Mouse (Mus musculus): ENCODE results near the gene Tmeff1. TPM values are rescaled to one million over a fixed set of nuclear protein-coding genes. Genes with fewer than 3 reads are reported as not detected.

Tmeff1 gene
- polyA plus RNA-seq, 1 experiment from 2014 or later, result 1.0 TPM

DNA sequence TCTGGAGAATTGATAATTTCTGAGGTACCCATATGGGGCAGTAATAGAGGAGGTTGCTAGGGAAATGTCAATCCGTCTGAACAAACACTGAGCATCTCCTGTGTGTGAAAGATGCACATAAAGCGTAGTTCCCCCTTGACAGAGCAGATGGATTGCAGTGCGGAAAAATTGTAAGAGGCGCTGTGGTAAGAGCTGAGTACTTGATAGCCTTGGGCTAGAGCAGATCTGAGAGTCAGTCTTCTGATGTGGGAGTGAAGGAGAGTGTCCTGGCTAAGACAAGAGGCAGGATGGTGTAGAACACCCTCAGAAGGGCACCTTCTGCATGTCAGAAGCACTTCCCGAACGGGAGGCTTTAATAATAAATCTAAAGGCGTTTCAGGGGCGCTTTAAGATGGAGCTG is 40.8 kb upstream of the Tmeff1 start:
- no peaks in the 10 kb centered on the region for H3K36me3 ChIP-seq (replicated peaks)
- H3K27ac ChIP-seq (replicated peaks), result no peak overlapping the region
- ATAC-seq (ENCODE audit: insufficient read depth), result no peak
- H3K4me1 ChIP-seq (replicated peaks), result peaks cover 13% of the 10 kb centered on the region; the same call in 1 of the 2 replicates
- no peak overlapping the region for H3K9ac ChIP-seq
- peaks cover 37% of the 10 kb centered on the region for H3K27me3 ChIP-seq
- H3K9me3 ChIP-seq (replicated peaks), result no peaks in the 10 kb centered on the region
- no peak overlapping the region for H3K4me3 ChIP-seq (replicated peaks)
- no peak overlapping the region for H3K4me2 ChIP-seq
- WGBS (ENCODE audit: insufficient replicate concordance), result 75% methylated on average over 8 of the region's 8 CpGs

DNA sequence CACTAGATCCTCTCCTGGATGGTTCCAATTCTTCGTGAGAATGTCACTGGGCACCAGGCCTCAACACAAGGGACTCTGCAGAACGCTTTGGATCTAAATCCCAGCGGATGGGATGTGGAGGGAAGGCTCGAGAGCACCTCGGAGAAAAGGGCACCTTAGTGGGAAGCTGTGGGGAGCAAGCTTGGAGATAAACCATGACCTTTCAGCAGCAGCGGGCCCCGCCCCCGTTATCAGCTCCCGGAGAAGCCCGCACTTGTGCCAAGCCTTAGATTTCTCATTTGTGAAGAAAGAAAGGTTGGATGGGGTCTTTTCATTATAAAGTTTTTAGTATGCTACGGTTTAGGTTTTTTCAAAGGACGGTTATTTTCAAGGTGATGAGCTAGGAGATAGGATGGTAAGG is 39.0 kb upstream of the Tmeff1 start:
- no peaks in the 10 kb centered on the region for H3K9me3 ChIP-seq (replicated peaks)
- no peak for ATAC-seq (ENCODE audit: insufficient read depth)
- no peaks in the 10 kb centered on the region for H3K36me3 ChIP-seq (replicated peaks)

DNA sequence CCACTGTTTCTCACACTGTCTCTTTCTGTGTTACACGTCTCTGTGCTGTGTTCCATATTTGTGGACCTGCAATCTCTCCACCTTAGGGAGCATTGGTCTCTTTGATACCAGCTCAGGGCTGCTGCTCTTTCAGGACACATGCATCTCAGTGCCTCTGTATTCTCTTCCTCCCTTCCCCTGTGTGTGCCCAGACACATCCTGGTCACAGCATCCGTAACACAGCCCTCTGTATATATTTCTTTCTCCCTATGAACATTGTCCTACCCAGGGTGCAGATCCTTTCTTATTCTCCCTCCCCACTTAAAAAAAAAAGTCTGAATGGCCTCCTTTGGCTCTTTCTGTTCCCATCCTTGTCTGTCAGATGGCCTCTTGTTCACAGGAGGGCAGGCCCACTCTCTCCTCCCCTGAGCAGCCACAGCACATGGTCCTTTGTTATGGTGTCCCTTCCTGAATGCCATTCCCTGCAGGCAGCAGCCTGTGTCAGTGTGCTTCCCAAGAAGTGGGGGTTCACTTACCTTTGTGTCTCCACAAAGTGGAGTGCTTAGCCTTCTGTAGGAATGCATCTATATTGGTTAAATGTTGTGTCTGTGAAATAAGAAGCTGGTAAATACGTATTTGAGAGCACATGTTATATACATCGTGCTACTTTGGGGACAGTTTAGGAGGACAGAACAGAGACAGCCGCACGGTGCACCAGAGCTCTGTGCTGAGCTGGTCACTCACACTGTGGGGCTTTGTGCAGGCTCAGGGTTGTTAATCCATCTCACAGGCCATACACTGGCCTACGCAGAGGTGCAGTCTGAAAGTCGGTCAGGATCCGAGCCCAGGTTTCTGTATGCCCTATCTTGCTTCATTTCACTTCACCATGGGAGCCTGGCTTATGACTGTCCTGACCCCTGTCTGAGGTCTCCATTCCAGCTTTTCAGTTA is 38.1 kb upstream of the Tmeff1 start:
- 70% methylated on average over 9 of the region's 9 CpGs for WGBS (ENCODE audit: insufficient replicate concordance)
- H3K27ac ChIP-seq (replicated peaks), result no peak overlapping the region
- no peak overlapping the region for H3K4me3 ChIP-seq (replicated peaks)
- no peaks in the 10 kb centered on the region for H3K9me3 ChIP-seq (replicated peaks)
- H3K36me3 ChIP-seq (replicated peaks), result no peaks in the 10 kb centered on the region
- peaks cover 10% of the 10 kb centered on the region for H3K27me3 ChIP-seq
- H3K9ac ChIP-seq, result no peak overlapping the region
- ATAC-seq (ENCODE audit: insufficient read depth), result no peak
- no peak overlapping the region for H3K4me2 ChIP-seq
- H3K4me1 ChIP-seq (replicated peaks), result peaks cover 8% of the 10 kb centered on the region; the same call in 1 of the 2 replicates

More for the DNA sequence above, 39.0 kb upstream of the Tmeff1 start:
- Histone ChIP-seq H3K4me2 (no peak overlapping the region), H3K4me3 (replicated peaks) (no peak overlapping the region), H3K4me1 (replicated peaks) (peaks cover 13% of the 10 kb centered on the region; the same call in 1 of the 2 replicates), H3K27ac (replicated peaks) (no peak overlapping the region), H3K9ac (no peak overlapping the region), H3K27me3 (peaks cover 19% of the 10 kb centered on the region)
- WGBS (ENCODE audit: insufficient replicate concordance), result 31% methylated on average over 12 of the region's 12 CpGs

DNA sequence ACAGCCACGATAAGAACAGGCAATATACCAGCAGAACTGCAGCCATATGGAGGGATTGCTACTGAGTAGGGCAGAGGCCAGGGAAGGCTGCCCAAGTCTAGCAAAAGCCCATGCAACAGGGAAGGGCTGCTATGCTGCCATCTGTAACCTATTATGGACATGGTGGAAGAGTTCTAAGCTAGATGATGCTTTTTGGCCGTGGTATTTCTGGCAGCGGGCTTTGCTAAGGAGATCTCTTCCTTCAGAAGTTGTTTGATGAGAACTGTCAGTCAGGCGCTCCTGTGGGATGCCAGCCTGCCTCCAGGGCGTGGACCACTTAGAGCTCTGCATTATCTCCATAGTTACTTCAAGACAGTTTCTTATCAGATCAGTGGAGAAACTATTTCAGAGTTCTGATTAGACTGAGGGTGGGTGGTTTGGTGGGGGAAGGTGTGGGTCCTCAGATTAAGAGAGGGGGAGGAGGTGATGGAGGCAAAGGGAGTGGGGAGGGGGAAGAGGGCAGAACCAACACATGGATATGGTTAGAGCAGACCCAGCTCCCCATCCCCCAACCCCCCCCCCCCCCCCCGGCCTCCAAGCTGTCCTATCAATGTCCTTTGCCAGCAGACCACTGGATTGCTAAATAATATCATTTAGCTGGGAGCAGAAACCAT is 36.5 kb upstream of the Tmeff1 start:
- H3K9ac ChIP-seq, result no peak overlapping the region
- WGBS (ENCODE audit: insufficient replicate concordance), result 47% methylated on average over 6 of the region's 6 CpGs
- no peak overlapping the region for H3K4me2 ChIP-seq
- no peak for ATAC-seq (ENCODE audit: insufficient read depth)
- H3K4me1 ChIP-seq (replicated peaks), result peaks cover 8% of the 10 kb centered on the region; the same call in 1 of the 2 replicates
- H3K4me3 ChIP-seq (replicated peaks), result no peak overlapping the region
- no peaks in the 10 kb centered on the region for H3K9me3 ChIP-seq (replicated peaks)
- no peaks in the 10 kb centered on the region for H3K36me3 ChIP-seq (replicated peaks)
- no peak overlapping the region for H3K27ac ChIP-seq (replicated peaks)
- H3K27me3 ChIP-seq, result no peaks in the 10 kb centered on the region

DNA sequence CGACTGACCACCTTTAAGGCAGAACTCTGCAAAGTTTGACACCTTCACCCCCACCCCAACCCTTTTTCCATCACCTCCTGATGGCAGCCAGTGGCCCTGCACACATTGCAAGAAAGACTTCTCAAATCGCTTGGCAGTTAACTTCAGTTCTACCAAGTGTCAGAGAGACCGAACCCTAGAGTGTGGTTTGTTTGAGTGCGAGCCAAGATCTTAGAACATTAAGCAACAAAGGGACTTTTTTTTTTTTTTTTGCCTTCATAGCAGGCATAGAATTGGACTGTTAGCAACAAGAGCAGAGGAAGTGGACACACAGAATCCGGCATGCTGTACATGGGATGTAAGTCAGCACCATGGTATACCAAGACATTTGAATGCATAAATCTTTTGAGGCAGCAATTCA is 35.3 kb upstream of the Tmeff1 start:
- Histone ChIP-seq H3K4me3 (replicated peaks) (no peak overlapping the region), H3K9me3 (replicated peaks) (no peaks in the 10 kb centered on the region), H3K4me1 (replicated peaks) (peaks cover 8% of the 10 kb centered on the region; the same call in 1 of the 2 replicates), H3K27ac (replicated peaks) (no peak overlapping the region), H3K27me3 (no peaks in the 10 kb centered on the region), H3K4me2 (no peak overlapping the region), H3K36me3 (replicated peaks) (no peaks in the 10 kb centered on the region), H3K9ac (no peak overlapping the region)
- no peak for ATAC-seq (ENCODE audit: insufficient read depth)
- WGBS (ENCODE audit: insufficient replicate concordance), result 67% methylated on average over 5 of the region's 5 CpGs

DNA sequence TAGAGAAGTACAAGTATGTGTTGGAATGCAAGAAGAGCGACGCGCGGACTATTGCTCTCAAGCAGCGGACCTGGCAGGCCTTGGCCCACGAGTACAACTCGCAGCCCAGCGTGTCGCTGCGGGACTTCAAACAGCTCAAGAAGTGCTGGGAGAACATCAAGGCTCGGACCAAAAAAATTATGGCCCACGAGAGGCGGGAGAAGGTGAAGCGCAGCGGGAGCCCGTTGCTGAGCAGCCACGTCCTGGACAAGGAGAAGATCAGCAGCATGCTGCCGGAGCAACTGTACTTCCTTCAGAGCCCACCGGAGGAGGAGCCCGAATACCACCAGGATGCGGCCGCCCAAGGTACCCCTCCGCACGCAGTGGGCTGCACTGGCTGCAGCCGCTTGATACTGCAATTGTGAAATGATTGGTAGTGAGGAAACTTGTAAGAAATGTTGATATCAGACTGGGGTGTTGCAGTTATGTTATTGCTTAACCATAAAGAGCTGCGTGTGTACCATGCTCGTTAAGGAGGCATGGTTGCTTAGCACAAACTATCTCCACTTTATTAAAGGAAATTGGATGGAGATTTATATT is 32.4 kb upstream of the Tmeff1 start:
- WGBS (ENCODE audit: insufficient replicate concordance), result 86% methylated on average over 27 of the region's 27 CpGs
- H3K27me3 ChIP-seq, result no peaks in the 10 kb centered on the region
- H3K4me2 ChIP-seq, result no peak overlapping the region
- no peaks in the 10 kb centered on the region for H3K9me3 ChIP-seq (replicated peaks)
- H3K4me3 ChIP-seq (replicated peaks), result no peak overlapping the region
- no peak overlapping the region for H3K27ac ChIP-seq (replicated peaks)
- H3K36me3 ChIP-seq (replicated peaks), result no peaks in the 10 kb centered on the region
- no peak overlapping the region for H3K9ac ChIP-seq
- H3K4me1 ChIP-seq (replicated peaks), result no peaks in the 10 kb centered on the region
- ATAC-seq (ENCODE audit: insufficient read depth), result no peak

DNA sequence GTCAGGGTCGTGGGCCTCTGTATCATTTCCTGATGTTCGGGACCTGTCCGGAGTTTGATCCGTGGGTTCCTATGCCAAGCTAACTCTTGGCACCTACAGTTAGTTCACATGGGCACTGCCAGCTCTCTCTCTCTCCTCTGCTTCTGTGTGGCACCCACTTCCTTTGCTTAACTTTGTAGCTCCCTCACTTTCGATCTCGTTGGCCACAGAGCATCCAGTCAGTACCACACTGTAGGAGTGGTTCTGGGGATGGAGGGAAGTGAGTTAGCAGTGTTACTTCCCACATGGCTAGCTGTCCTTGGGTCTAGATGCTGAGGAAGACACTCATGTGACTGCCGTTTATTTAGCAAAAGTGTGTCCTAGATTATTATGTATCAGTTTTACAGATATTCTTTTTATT is 30.8 kb upstream of the Tmeff1 start:
- Histone ChIP-seq H3K4me2 (no peak overlapping the region), H3K9ac (no peak overlapping the region), H3K27me3 (no peaks in the 10 kb centered on the region), H3K27ac (replicated peaks) (no peak overlapping the region), H3K4me3 (replicated peaks) (no peak overlapping the region), H3K36me3 (replicated peaks) (no peaks in the 10 kb centered on the region), H3K9me3 (replicated peaks) (no peaks in the 10 kb centered on the region), H3K4me1 (replicated peaks) (no peaks in the 10 kb centered on the region)
- ATAC-seq (ENCODE audit: insufficient read depth), result no peak
- WGBS (ENCODE audit: insufficient replicate concordance), result 64% methylated on average over 7 of the region's 7 CpGs

DNA sequence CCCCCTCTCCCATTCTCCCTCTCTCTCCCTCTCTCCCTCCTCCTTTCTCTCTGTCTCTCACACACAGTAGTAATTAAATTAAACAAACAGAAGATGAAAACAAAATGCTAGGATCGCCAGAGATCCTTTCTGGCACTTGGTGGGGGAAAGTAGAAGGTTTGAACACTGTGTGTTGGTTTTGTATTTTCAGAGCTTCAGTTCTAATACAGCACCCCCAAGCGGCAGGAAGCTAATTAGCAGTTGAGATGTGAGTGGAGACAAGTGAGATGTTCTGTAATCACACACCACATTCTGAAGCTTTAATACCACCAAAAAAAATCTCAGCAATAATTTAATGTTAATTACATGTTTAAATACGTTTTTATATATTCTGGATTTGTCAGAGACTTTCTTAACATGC is 29.2 kb upstream of the Tmeff1 start:
- WGBS (ENCODE audit: insufficient replicate concordance), result 8% methylated on average over 3 of the region's 3 CpGs
- H3K27me3 ChIP-seq, result no peaks in the 10 kb centered on the region
- ATAC-seq (ENCODE audit: insufficient read depth), result no peak

DNA sequence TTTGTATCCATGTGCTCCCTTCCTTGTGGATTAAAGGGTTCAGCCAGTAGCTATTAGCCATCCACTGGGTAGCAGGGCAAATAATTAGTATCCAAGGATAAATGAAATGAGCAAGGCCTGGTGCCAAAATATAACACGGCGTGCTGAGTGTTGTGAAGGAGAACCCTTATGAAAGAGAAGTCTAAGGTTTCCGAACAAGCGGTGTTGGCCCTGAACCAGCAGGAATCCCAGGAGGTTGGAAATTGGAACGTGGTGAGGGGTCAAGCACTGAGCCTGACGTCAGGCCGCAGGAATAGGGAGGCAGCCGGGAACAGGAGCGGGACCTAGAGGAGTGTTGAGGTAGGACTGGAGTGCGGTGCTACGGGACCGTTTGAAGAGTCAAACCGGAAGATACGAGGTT is 25.3 kb upstream of the Tmeff1 start:
- H3K4me2 ChIP-seq, result no peak overlapping the region
- H3K36me3 ChIP-seq (replicated peaks), result no peaks in the 10 kb centered on the region
- ATAC-seq (ENCODE audit: insufficient read depth), result no peak
- no peak overlapping the region for H3K4me3 ChIP-seq (replicated peaks)
- H3K27ac ChIP-seq (replicated peaks), result no peak overlapping the region
- WGBS (ENCODE audit: insufficient replicate concordance), result 75% methylated on average over 14 of the region's 14 CpGs
- H3K9me3 ChIP-seq (replicated peaks), result no peaks in the 10 kb centered on the region
- no peaks in the 10 kb centered on the region for H3K27me3 ChIP-seq
- no peaks in the 10 kb centered on the region for H3K4me1 ChIP-seq (replicated peaks)
- H3K9ac ChIP-seq, result no peak overlapping the region

More for the DNA sequence above, 29.2 kb upstream of the Tmeff1 start:
- Histone ChIP-seq H3K4me3 (replicated peaks) (no peak overlapping the region), H3K9me3 (replicated peaks) (no peaks in the 10 kb centered on the region), H3K36me3 (replicated peaks) (no peaks in the 10 kb centered on the region), H3K27ac (replicated peaks) (no peak overlapping the region), H3K4me2 (no peak overlapping the region), H3K4me1 (replicated peaks) (no peaks in the 10 kb centered on the region), H3K9ac (no peak overlapping the region)

DNA sequence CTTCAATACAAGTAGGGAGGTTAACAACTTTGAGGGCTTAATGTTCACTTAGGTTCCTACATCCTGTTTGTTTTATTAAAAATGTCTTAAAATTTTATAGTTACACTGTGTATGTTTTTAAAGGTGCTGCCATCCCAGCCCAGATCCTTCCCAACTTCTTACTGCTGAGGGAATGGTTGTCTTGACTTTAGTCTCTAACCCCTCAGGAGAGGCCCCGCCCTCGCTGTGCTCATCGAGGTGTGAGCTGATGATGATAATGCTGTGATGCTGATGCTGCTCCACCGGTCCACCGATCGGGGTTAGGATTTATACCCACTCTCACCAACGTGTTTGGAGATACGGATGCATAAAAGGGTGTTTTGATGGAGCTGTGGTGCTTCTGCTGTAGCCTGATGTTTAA is 23.1 kb upstream of the Tmeff1 start:
- no peaks in the 10 kb centered on the region for H3K27me3 ChIP-seq
- H3K4me2 ChIP-seq, result no peak overlapping the region
- H3K9me3 ChIP-seq (replicated peaks), result no peaks in the 10 kb centered on the region
- ATAC-seq (ENCODE audit: insufficient read depth), result no peak
- H3K4me3 ChIP-seq (replicated peaks), result no peak overlapping the region
- WGBS (ENCODE audit: insufficient replicate concordance), result 71% methylated on average over 8 of the region's 8 CpGs
- no peak overlapping the region for H3K27ac ChIP-seq (replicated peaks)
- no peaks in the 10 kb centered on the region for H3K4me1 ChIP-seq (replicated peaks)
- H3K9ac ChIP-seq, result no peak overlapping the region
- no peaks in the 10 kb centered on the region for H3K36me3 ChIP-seq (replicated peaks)

DNA sequence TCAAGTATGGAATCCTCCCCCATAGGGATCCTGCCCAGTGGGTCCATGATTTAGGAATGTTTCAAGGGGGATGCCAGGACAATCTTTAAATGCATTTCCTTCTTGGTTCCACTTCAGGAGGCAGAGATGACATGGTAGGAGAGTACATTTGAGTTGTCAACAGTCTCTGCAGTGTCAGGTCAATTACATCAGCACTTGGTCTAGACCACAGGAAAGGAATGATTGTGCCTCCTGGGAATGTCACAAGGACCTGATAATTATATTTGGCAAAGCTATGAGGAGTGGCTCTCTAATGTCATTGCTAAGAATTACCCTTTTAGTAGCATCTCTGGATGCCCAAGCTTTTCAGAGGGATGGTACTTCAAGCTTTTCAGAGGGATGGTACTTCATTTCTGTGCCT is 20.0 kb upstream of the Tmeff1 start:
- no peak overlapping the region for H3K27ac ChIP-seq (replicated peaks)
- H3K36me3 ChIP-seq (replicated peaks), result no peaks in the 10 kb centered on the region
- no peak overlapping the region for H3K4me3 ChIP-seq (replicated peaks)
- H3K9me3 ChIP-seq (replicated peaks), result no peaks in the 10 kb centered on the region
- H3K9ac ChIP-seq, result no peak overlapping the region
- no peaks in the 10 kb centered on the region for H3K4me1 ChIP-seq (replicated peaks)
- no peaks in the 10 kb centered on the region for H3K27me3 ChIP-seq
- ATAC-seq (ENCODE audit: insufficient read depth), result no peak
- H3K4me2 ChIP-seq, result no peak overlapping the region
